Mouse (Mus musculus): ENCODE data around the gene Icam5.
"Not testable (repeated sequence)": the region's sequence is repeated elsewhere in the genome, so short reads cannot be mapped to it uniquely, and the experiment has no call there.

Gene Icam5

DNA sequence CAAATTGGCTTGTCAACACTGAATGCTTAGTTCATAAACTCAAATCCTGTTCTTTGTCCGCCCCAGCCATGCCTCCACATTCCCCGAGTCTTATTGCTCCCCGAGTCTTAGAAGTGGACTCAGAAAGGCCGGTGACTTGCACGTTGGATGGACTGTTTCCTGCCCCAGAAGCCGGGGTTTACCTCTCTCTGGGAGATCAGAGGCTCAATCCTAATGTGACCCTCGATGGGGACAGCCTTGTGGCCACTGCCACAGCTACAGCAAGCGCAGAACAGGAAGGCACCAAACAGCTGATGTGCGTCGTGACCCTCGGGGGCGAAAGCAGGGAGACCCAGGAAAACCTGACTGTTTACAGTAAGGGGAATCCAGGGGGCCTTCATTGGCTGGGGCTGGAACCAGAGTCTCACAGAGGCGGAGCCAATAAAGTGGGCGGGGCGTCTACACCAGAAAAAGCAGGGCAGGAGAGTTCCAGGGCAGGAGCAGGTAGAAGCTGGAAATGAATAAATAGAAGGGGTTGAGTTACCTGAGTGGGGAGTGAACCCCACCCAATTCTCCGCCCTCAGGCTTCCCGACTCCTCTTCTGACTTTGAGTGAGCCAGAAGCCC, 2.7 kb downstream of the Icam5 start:
- DNase-seq (ENCODE audit: extremely low read depth, insufficient read length, low spot score), result no peak

GRCm38 (mm10) chr9:21035586-21035985, 3.7 kb downstream of the Icam5 start:
- DNase-seq (ENCODE audit: extremely low read depth, insufficient read length, low spot score), result no peak

DNA sequence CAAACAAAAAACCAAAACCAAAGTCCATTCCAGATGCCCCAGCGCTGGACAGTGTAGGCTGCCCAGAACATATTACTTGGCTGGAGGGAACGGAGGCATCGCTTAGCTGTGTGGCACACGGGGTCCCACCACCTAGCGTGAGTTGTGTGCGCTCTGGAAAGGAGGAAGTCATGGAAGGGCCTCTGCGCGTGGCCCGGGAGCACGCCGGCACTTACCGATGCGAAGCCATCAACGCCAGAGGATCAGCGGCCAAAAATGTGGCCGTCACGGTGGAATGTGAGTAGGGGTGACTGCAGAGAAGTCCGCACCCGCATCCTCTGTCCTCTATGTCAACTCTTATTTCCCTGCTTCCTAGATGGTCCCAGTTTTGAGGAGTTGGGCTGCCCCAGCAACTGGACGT, 4.3 kb downstream of the Icam5 start:
- DNase-seq (ENCODE audit: extremely low read depth, insufficient read length, low spot score), result no peak

GRCm38 (mm10) chr9:21036666-21037065, 4.8 kb downstream of the Icam5 start:
- no peak for DNase-seq (ENCODE audit: extremely low read depth, insufficient read length, low spot score)

- DNase-seq (ENCODE audit: extremely low read depth, insufficient read length, low spot score), result no peak
Observed at GRCm38 (mm10) chr9:21037481-21037891, 5.6 kb downstream of the Icam5 start.

GRCm38 (mm10) chr9:21039779-21040178, 7.9 kb downstream of the Icam5 start:
- no peak for DNase-seq (ENCODE audit: extremely low read depth, insufficient read length, low spot score)

- no peak for DNase-seq (ENCODE audit: extremely low read depth, insufficient read length, low spot score)
Observed at GRCm38 (mm10) chr9:21041308-21041707, 9.4 kb downstream of the Icam5 start.

GRCm38 (mm10) chr9:21043563-21043962, 11.7 kb downstream of the Icam5 start:
- DNase-seq (ENCODE audit: extremely low read depth, insufficient read length, low spot score), result no peak

DNA sequence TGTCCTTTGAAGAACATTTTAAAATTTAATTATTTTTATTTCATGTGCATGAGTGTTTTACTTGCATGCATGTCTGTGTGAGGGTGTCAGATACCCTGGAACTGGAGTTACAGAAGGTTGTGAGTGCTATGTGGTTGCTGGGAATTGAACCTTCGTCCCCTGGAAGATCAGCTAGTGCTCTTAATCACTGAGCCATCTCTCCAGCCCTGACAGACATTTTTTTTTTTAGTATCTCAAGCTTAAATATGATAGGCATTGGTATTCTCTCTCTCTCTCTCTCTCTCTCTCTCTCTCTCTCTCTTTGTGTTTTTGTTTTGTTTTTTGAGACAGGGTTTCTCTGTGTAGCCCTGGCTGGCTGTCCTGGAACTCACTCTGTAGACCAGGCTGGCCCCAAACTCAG, 12.9 kb downstream of the Icam5 start:
- not testable (repeated sequence) for DNase-seq (ENCODE audit: extremely low read depth, insufficient read length, low spot score)

DNA sequence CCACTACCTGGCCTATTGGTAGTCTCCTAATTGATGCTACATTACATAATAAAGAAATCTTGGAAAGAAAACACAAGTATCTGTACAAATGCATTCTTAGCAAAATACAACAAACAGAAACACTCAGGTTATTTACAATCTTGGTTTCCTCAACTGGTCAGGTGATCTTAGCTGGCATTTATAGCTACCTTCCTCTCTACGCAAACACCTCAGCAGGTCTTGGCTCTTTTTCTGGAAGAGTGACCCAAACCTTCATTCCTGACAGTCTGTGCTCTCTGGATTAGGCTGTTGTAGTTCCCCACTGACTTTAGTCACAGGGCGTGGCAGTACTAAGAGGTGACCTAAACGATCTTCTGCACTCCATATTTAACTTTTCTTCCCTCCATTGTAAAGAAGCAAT, 13.4 kb downstream of the Icam5 start:
- DNase-seq (ENCODE audit: extremely low read depth, insufficient read length, low spot score), result no peak

DNA sequence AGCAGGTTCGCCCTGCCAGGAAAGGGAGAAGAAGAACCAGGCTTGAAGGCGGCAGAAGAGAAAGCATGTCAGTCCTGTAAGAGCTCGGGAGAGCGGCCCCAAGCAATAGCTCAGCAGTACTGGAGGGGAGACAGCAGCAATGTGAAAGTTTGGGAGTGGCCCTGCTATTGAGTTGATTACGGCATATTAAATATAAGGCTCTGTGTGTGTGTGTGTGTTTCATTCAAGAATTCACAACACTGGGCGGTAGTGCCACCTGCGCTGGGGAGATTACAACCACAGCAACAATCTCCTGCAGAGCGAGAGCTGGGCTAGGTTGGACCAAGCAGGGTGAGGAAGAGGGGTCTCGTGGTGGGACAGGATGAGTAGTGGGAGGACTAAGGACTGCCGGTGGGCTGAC, 19.7 kb downstream of the Icam5 start:
- DNase-seq (ENCODE audit: extremely low read depth, insufficient read length, low spot score), result no peak

- DNase-seq (ENCODE audit: extremely low read depth, insufficient read length, low spot score), result no peak
Observed at GRCm38 (mm10) chr9:21062928-21063327, 31.1 kb downstream of the Icam5 start.

DNA sequence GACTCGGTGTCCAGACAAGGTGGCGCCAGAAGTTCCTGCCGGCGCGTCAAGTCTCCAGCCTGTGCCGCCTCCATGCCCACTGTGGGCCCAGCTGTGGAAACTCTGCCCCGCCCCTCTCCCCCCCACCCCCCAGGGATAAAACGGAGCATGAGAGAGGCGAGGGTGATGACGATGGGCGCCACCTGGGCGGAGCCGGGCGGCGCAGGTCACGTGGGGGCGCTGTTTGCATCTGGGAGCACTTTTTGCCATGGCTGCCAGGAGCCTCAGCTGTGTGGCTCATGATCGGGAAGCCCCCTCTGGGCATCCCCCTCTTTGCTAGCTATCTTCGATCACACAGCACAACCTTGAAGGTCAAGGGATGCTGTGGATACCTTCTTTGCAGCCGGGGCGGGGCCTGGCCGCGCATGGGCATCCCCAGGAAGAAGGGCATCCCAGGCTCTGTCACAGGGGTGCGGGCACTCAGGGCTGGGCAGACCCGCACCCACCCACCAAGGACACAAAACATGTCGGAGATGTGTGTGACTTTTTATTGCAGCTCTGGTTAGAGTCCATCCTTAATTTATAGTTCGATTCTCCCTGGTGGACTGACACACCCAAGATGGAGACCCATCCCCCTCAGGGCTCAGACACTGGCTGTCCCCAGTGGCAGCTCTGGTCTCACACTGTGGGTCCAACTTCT, 35.3 kb downstream of the Icam5 start, which contains the start of gene Zglp1:
Gene Zglp1 (minus strand): TSS at position 88 of the 679 bp plus-strand sequence.
- DNase-seq (ENCODE audit: extremely low read depth, insufficient read length, low spot score), result no peak

- peak; percentile 28 for DNase-seq (ENCODE audit: extremely low read depth, insufficient read length, low spot score)
Observed at GRCm38 (mm10) chr9:21072641-21073040, 40.8 kb downstream of the Icam5 start.

GRCm38 (mm10) chr9:21073044-21073840, 41.4 kb downstream of the Icam5 start, which contains the start of the genes Gm49373 and Fdx1l:
TSS of gene Gm49373 (minus strand) at chr9:21073096.
TSS of gene Fdx1l (minus strand) at chr9:21073614.
- peak; percentile 89 for DNase-seq (ENCODE audit: extremely low read depth, insufficient read length, low spot score)

DNA sequence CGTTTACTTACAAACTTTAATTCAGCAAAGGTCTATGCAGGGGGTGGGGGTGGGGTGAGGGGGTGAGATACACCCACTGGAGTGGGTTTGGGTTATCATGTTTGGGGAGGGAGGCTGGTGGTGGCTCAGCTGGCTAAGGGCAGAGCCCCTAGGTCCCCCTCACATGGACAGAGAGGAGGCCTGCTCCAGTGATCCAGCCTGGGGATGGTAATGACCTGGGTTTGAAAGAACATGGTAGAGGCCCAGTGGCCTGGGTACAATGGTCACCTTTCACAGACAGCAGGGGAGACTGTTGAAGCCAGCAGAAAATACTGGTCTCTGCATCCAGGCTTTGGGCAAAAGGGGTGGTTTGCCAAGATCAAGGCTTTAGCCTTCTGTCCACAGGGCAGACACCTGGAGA, 42.3 kb downstream of the Icam5 start:
- DNase-seq (ENCODE audit: extremely low read depth, insufficient read length, low spot score), result no peak

DNA sequence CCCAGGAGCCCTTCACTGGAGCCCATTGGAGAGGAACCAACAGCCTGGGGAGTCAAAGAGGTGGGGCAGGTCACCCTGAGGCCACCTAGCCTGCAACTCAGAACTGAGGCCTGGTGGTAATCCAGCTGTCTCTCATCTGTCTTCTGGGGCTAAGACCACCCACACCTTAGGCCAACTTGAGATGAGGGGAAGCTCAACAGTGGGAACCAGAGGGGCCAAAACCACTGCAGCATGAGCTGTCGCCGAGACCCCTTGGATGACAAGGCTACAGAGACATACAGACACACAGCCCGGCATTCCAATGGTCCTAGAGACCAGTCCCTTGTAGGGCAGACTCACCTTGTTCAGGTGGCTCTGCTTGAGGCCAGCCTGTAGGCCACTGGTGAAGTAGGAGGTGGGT, 43.8 kb downstream of the Icam5 start:
- DNase-seq (ENCODE audit: extremely low read depth, insufficient read length, low spot score), result no peak

GRCm38 (mm10) chr9:21081127-21081526, 49.3 kb downstream of the Icam5 start:
- no peak for DNase-seq (ENCODE audit: extremely low read depth, insufficient read length, low spot score)

DNA sequence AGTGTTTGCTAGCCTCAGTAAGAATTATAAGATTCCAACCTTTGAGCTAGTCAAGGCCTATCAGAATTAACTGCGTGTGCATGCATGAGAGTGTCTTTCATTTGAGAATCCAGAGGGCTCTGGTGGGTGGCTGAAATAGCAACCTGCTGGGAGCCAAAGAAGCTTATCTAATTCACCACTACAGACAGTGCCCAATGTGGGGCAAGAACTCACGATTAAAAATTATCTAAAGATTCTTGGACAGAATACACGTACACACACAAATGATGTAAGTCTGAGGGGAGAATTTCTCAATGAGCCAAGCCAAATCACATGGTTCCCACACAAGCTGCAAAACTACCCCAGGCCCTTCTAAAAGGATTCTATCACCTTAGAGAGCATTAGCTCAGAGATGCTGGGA, 51.5 kb downstream of the Icam5 start:
- no peak for DNase-seq (ENCODE audit: extremely low read depth, insufficient read length, low spot score)

Measured in 3134 (cell line).